Mouse (Mus musculus): ENCODE results near the gene Cdk17. TPM values are rescaled to one million over a fixed set of nuclear protein-coding genes. Genes with fewer than 3 reads are reported as not detected.

Gene Cdk17
- polyA plus RNA-seq, 1 experiment from 2014 or later: 17.2 TPM

- Histone ChIP-seq H3K4me1 (no peaks in the 10 kb centered on the region), H3K27ac (no peak overlapping the region), H3K36me3 (no peaks in the 10 kb centered on the region), H3K9me3 (replicated peaks) (no peaks in the 10 kb centered on the region), H3K9ac (no peak overlapping the region), H3K4me3 (replicated peaks) (no peak overlapping the region), H3K4me2 (no peak overlapping the region), H3K27me3 (no peaks in the 10 kb centered on the region)
- WGBS: 85% methylated on average over 3 of the region's 3 CpGs
- no peak for ATAC-seq (replicated peaks; ENCODE audit: low FRiP score)
These were observed 34.6 kb upstream of the Cdk17 start for GRCm38 (mm10) chr10:93126025-93126424.

GRCm38 (mm10) chr10:93128566-93128965 is 32.1 kb upstream of the Cdk17 start:
- H3K4me2 ChIP-seq: no peak overlapping the region
- no peaks in the 10 kb centered on the region for H3K36me3 ChIP-seq
- ATAC-seq (replicated peaks; ENCODE audit: low FRiP score): no peak
- 80% methylated on average over 2 of the region's 2 CpGs for WGBS
- H3K9ac ChIP-seq: no peak overlapping the region
- H3K27me3 ChIP-seq: no peaks in the 10 kb centered on the region
- H3K4me3 ChIP-seq (replicated peaks): no peak overlapping the region
- no peaks in the 10 kb centered on the region for H3K9me3 ChIP-seq (replicated peaks)
- no peaks in the 10 kb centered on the region for H3K4me1 ChIP-seq
- H3K27ac ChIP-seq: no peak overlapping the region

GRCm38 (mm10) chr10:93129345-93129744 is 31.3 kb upstream of the Cdk17 start:
- no peaks in the 10 kb centered on the region for H3K36me3 ChIP-seq
- H3K9me3 ChIP-seq (replicated peaks): no peaks in the 10 kb centered on the region
- H3K4me3 ChIP-seq (replicated peaks): no peak overlapping the region
- 71% methylated on average over 1 of the region's 1 CpGs for WGBS
- no peak for ATAC-seq (replicated peaks; ENCODE audit: low FRiP score)
- H3K4me1 ChIP-seq: no peaks in the 10 kb centered on the region
- H3K27ac ChIP-seq: no peak overlapping the region
- no peaks in the 10 kb centered on the region for H3K27me3 ChIP-seq
- H3K9ac ChIP-seq: no peak overlapping the region
- no peak overlapping the region for H3K4me2 ChIP-seq

- no peak for ATAC-seq (replicated peaks; ENCODE audit: low FRiP score)
- WGBS: 82% methylated on average over 9 of the region's 9 CpGs
- Histone ChIP-seq H3K9ac (no peak overlapping the region), H3K4me1 (no peaks in the 10 kb centered on the region), H3K9me3 (replicated peaks) (no peaks in the 10 kb centered on the region), H3K36me3 (no peaks in the 10 kb centered on the region), H3K4me3 (replicated peaks) (no peak overlapping the region), H3K27ac (no peak overlapping the region), H3K27me3 (no peaks in the 10 kb centered on the region), H3K4me2 (no peak overlapping the region)
These were observed 30.7 kb upstream of the Cdk17 start for GRCm38 (mm10) chr10:93129904-93130455.

GRCm38 (mm10) chr10:93130456-93130940 is 30.2 kb upstream of the Cdk17 start:
- Histone ChIP-seq H3K4me2 (no peak overlapping the region), H3K36me3 (no peaks in the 10 kb centered on the region), H3K4me1 (no peaks in the 10 kb centered on the region), H3K27ac (no peak overlapping the region), H3K9ac (no peak overlapping the region), H3K27me3 (no peaks in the 10 kb centered on the region), H3K9me3 (replicated peaks) (no peaks in the 10 kb centered on the region), H3K4me3 (replicated peaks) (no peak overlapping the region)
- ATAC-seq (replicated peaks; ENCODE audit: low FRiP score): no peak
- 81% methylated on average over 10 of the region's 10 CpGs for WGBS

- Histone ChIP-seq H3K9me3 (replicated peaks) (no peaks in the 10 kb centered on the region), H3K4me3 (replicated peaks) (no peak overlapping the region), H3K9ac (no peak overlapping the region), H3K27ac (no peak overlapping the region), H3K4me2 (no peak overlapping the region), H3K27me3 (no peaks in the 10 kb centered on the region), H3K4me1 (no peaks in the 10 kb centered on the region), H3K36me3 (no peaks in the 10 kb centered on the region)
- no peak for ATAC-seq (replicated peaks; ENCODE audit: low FRiP score)
- WGBS: 88% methylated on average over 9 of the region's 9 CpGs
These were observed 28.7 kb upstream of the Cdk17 start for GRCm38 (mm10) chr10:93131865-93132566.

- H3K36me3 ChIP-seq: no peaks in the 10 kb centered on the region
- H3K4me3 ChIP-seq (replicated peaks): no peak overlapping the region
- WGBS: 87% methylated on average over 3 of the region's 3 CpGs
- no peak for ATAC-seq (replicated peaks; ENCODE audit: low FRiP score)
- no peak overlapping the region for H3K9ac ChIP-seq
- H3K27ac ChIP-seq: no peak overlapping the region
- H3K4me1 ChIP-seq: no peaks in the 10 kb centered on the region
- no peaks in the 10 kb centered on the region for H3K27me3 ChIP-seq
- no peaks in the 10 kb centered on the region for H3K9me3 ChIP-seq (replicated peaks)
- H3K4me2 ChIP-seq: no peak overlapping the region
These were observed 21.9 kb upstream of the Cdk17 start for GRCm38 (mm10) chr10:93138730-93139129.

- Histone ChIP-seq H3K27ac (no peak overlapping the region), H3K4me3 (replicated peaks) (no peak overlapping the region), H3K36me3 (no peaks in the 10 kb centered on the region), H3K27me3 (no peaks in the 10 kb centered on the region), H3K4me2 (no peak overlapping the region), H3K4me1 (no peaks in the 10 kb centered on the region), H3K9ac (no peak overlapping the region), H3K9me3 (replicated peaks) (no peaks in the 10 kb centered on the region)
- 60% methylated on average over 4 of the region's 4 CpGs for WGBS
- no peak for ATAC-seq (replicated peaks; ENCODE audit: low FRiP score)
These were observed 19.9 kb upstream of the Cdk17 start for GRCm38 (mm10) chr10:93140778-93141177.

GRCm38 (mm10) chr10:93142600-93143284 is 17.9 kb upstream of the Cdk17 start:
- H3K4me1 ChIP-seq: no peaks in the 10 kb centered on the region
- H3K27me3 ChIP-seq: no peaks in the 10 kb centered on the region
- 56% methylated on average over 8 of the region's 8 CpGs for WGBS
- 0 out of 2 replicates have a peak overlapping the region, but pooled peaks have one; percentile 23 for H3K4me2 ChIP-seq
- no peak overlapping the region for H3K27ac ChIP-seq
- H3K9ac ChIP-seq: no peak overlapping the region
- H3K36me3 ChIP-seq: no peaks in the 10 kb centered on the region
- H3K9me3 ChIP-seq (replicated peaks): no peaks in the 10 kb centered on the region
- ATAC-seq (replicated peaks; ENCODE audit: low FRiP score): no peak
- no peak overlapping the region for H3K4me3 ChIP-seq (replicated peaks)

- H3K4me2 ChIP-seq: peak overlapping the region; percentile 23; the same call in 1 of the 2 replicates
- H3K4me1 ChIP-seq: no peaks in the 10 kb centered on the region
- 57% methylated on average over 18 of the region's 18 CpGs for WGBS
- H3K4me3 ChIP-seq (replicated peaks): no peak overlapping the region
- H3K36me3 ChIP-seq: no peaks in the 10 kb centered on the region
- peak; percentile 79 for ATAC-seq (replicated peaks; ENCODE audit: low FRiP score)
- no peak overlapping the region for H3K9ac ChIP-seq
- no peaks in the 10 kb centered on the region for H3K9me3 ChIP-seq (replicated peaks)
- no peaks in the 10 kb centered on the region for H3K27me3 ChIP-seq
- H3K27ac ChIP-seq: peak overlapping the region; percentile 22; the same call in 1 of the 2 replicates
These were observed 17.2 kb upstream of the Cdk17 start for GRCm38 (mm10) chr10:93143285-93143985.

- Histone ChIP-seq H3K4me1 (no peaks in the 10 kb centered on the region), H3K27ac (peak overlapping the region; percentile 22; the same call in 1 of the 2 replicates), H3K9ac (no peak overlapping the region), H3K36me3 (no peaks in the 10 kb centered on the region), H3K9me3 (replicated peaks) (no peaks in the 10 kb centered on the region), H3K4me3 (replicated peaks) (no peak overlapping the region), H3K4me2 (no peak overlapping the region), H3K27me3 (no peaks in the 10 kb centered on the region)
- 87% methylated on average over 6 of the region's 6 CpGs for WGBS
- no peak for ATAC-seq (replicated peaks; ENCODE audit: low FRiP score)
These were observed 16.7 kb upstream of the Cdk17 start for GRCm38 (mm10) chr10:93143986-93144314.

- no peak overlapping the region for H3K4me3 ChIP-seq (replicated peaks)
- no peak overlapping the region for H3K9ac ChIP-seq
- WGBS: 82% methylated on average over 1 of the region's 1 CpGs
- H3K9me3 ChIP-seq (replicated peaks): no peaks in the 10 kb centered on the region
- H3K4me2 ChIP-seq: no peak overlapping the region
- no peak overlapping the region for H3K27ac ChIP-seq
- no peaks in the 10 kb centered on the region for H3K4me1 ChIP-seq
- no peaks in the 10 kb centered on the region for H3K27me3 ChIP-seq
- no peak for ATAC-seq (replicated peaks; ENCODE audit: low FRiP score)
- no peaks in the 10 kb centered on the region for H3K36me3 ChIP-seq
These were observed 16.1 kb upstream of the Cdk17 start for GRCm38 (mm10) chr10:93144579-93144978.
